Mouse (Mus musculus): ENCODE data around the gene AC124502.3.

The AC124502.3 gene

GRCm38 (mm10) chr19:5032686-5033085 is 6.0 kb upstream of the AC124502.3 start:
- no peak for DNase-seq (ENCODE audit: low spot score)

- no peak for DNase-seq (ENCODE audit: low spot score)
Observed at GRCm38 (mm10) chr19:5036577-5036976, 2.1 kb upstream of the AC124502.3 start.

- DNase-seq (ENCODE audit: low spot score) = peak; percentile 73
Observed at GRCm38 (mm10) chr19:5037678-5038571, 766 bp upstream of the AC124502.3 start.

- DNase-seq (ENCODE audit: low spot score) = no peak
Observed at GRCm38 (mm10) chr19:5039301-5040114, 817 bp downstream of the AC124502.3 start.

GRCm38 (mm10) chr19:5040862-5041523 is 2.3 kb downstream of the AC124502.3 start, which contains the start of gene Brms1:
Gene Brms1, plus strand, starts transcription at chr19:5041354.
- peak; percentile 85 for DNase-seq (ENCODE audit: low spot score)

- no peak for DNase-seq (ENCODE audit: low spot score)
Observed at GRCm38 (mm10) chr19:5041588-5041987, 2.9 kb downstream of the AC124502.3 start.

GRCm38 (mm10) chr19:5045531-5045930 is 6.8 kb downstream of the AC124502.3 start:
- DNase-seq (ENCODE audit: low spot score) = no peak

- no peak for DNase-seq (ENCODE audit: low spot score)
Observed at GRCm38 (mm10) chr19:5048138-5049056, 9.7 kb downstream of the AC124502.3 start.

- no peak for DNase-seq (ENCODE audit: low spot score)
Observed at GRCm38 (mm10) chr19:5049325-5049724, 10.6 kb downstream of the AC124502.3 start.

GRCm38 (mm10) chr19:5050047-5050905 is 11.6 kb downstream of the AC124502.3 start, which contains the start of gene Rin1:
Gene Rin1, plus strand, starts transcription at chr19:5050481.
- DNase-seq (ENCODE audit: low spot score) = peak; percentile 86

- no peak for DNase-seq (ENCODE audit: low spot score)
Observed at GRCm38 (mm10) chr19:5051031-5051430, 12.3 kb downstream of the AC124502.3 start.

GRCm38 (mm10) chr19:5051515-5051914 is 12.8 kb downstream of the AC124502.3 start:
- DNase-seq (ENCODE audit: low spot score) = no peak

- DNase-seq (ENCODE audit: low spot score) = no peak
Observed at GRCm38 (mm10) chr19:5052166-5052822, 13.6 kb downstream of the AC124502.3 start.

GRCm38 (mm10) chr19:5052853-5053252 is 14.2 kb downstream of the AC124502.3 start:
- no peak for DNase-seq (ENCODE audit: low spot score)

- DNase-seq (ENCODE audit: low spot score) = no peak
Observed at GRCm38 (mm10) chr19:5053909-5054308, 15.2 kb downstream of the AC124502.3 start.

GRCm38 (mm10) chr19:5056251-5056650 is 17.6 kb downstream of the AC124502.3 start:
- no peak for DNase-seq (ENCODE audit: low spot score)

GRCm38 (mm10) chr19:5057876-5058775 is 19.4 kb downstream of the AC124502.3 start:
- DNase-seq (ENCODE audit: low spot score) = no peak
